40 mouse cellular contexts compared by ENCODE assay signal in genomic region chr13:22854760-22855159, GRCm38 (mm10). TPM values are rescaled to one million over a fixed set of nuclear protein-coding genes. Genes with fewer than 3 reads are reported as not detected.
"Had no signal": no experiment of that assay in that cellular context is flagged by ENCODE, and none has a peak within 500 bp of the region (broad histone marks: within the 10 kb centered on the region; RNA-seq: fewer than 3 reads in every experiment).

No protein-coding gene starts in this region.

- H3K4me2 ChIP-seq: embryonic facial prominence, embryonic 12.5 days; embryonic facial prominence, embryonic 13.5 days; embryonic facial prominence, embryonic 15.5 days; forebrain, embryonic 12.5 days; forebrain, embryonic 13.5 days; forebrain, embryonic 15.5 days; heart, embryonic 11.5 days had no signal

- H3K27ac ChIP-seq: embryonic facial prominence, embryonic 10.5 days; embryonic facial prominence, embryonic 12.5 days; embryonic facial prominence, embryonic 13.5 days; embryonic facial prominence, embryonic 15.5 days; forebrain, embryonic 10.5 days; forebrain, embryonic 12.5 days; forebrain, embryonic 13.5 days; forebrain, embryonic 15.5 days; gastrocnemius, adult 2 months; heart, adult 2 months; heart, embryonic 10.5 days had no signal

- H3K36me3 ChIP-seq: embryonic facial prominence, embryonic 10.5 days; embryonic facial prominence, embryonic 12.5 days; embryonic facial prominence, embryonic 13.5 days; embryonic facial prominence, embryonic 15.5 days; forebrain, embryonic 10.5 days; forebrain, embryonic 12.5 days; forebrain, embryonic 15.5 days; heart, embryonic 10.5 days had no signal

- H3K9me3 ChIP-seq: embryonic facial prominence, embryonic 10.5 days; embryonic facial prominence, embryonic 12.5 days; embryonic facial prominence, embryonic 13.5 days; embryonic facial prominence, embryonic 15.5 days; forebrain, embryonic 10.5 days; forebrain, embryonic 12.5 days; forebrain, embryonic 13.5 days; forebrain, embryonic 15.5 days; heart, embryonic 10.5 days had no signal

- ATAC-seq: forebrain, embryonic 13.5 days; forebrain, embryonic 14.5 days; forebrain, embryonic 15.5 days; forebrain, embryonic 16.5 days; forebrain, postnatal 0 days had no signal

- H3K4me3 ChIP-seq: embryonic facial prominence, embryonic 10.5 days; embryonic facial prominence, embryonic 12.5 days; embryonic facial prominence, embryonic 13.5 days; embryonic facial prominence, embryonic 15.5 days; erythroblast, embryonic 14.5 days; forebrain, embryonic 10.5 days; forebrain, embryonic 12.5 days; forebrain, embryonic 13.5 days; forebrain, embryonic 15.5 days; gastrocnemius, adult 2 months; heart, adult 2 months; heart, embryonic 10.5 days had no signal

- H3K9ac ChIP-seq: embryonic facial prominence, embryonic 12.5 days; embryonic facial prominence, embryonic 13.5 days; embryonic facial prominence, embryonic 15.5 days; forebrain, embryonic 12.5 days; forebrain, embryonic 13.5 days; forebrain, embryonic 15.5 days; forebrain, postnatal 0 days had no signal

- DNase-seq: cerebellum, adult 9-10 months; cerebellum, adult 9-11 months; cerebellum, postnatal 10 days; cerebellum, postnatal 14 days; cerebellum, postnatal 25 days; cerebellum, postnatal 36 days; embryo, embryonic 11 days; forebrain, postnatal 0 days; gastrocnemius, adult 2 months; gastrocnemius, postnatal 10 days; gastrocnemius, postnatal 14 days; gastrocnemius, postnatal 25 days; gastrocnemius, postnatal 36 days; heart, adult 11 months; heart, adult 2 months had no signal

- H3K27me3 ChIP-seq: embryonic facial prominence, embryonic 12.5 days; embryonic facial prominence, embryonic 13.5 days; embryonic facial prominence, embryonic 15.5 days; forebrain, embryonic 12.5 days; forebrain, embryonic 13.5 days; forebrain, embryonic 15.5 days had no signal

- H3K4me1 ChIP-seq: embryonic facial prominence, embryonic 10.5 days; embryonic facial prominence, embryonic 12.5 days; embryonic facial prominence, embryonic 13.5 days; embryonic facial prominence, embryonic 15.5 days; forebrain, embryonic 10.5 days; forebrain, embryonic 12.5 days; forebrain, embryonic 13.5 days; forebrain, embryonic 15.5 days; heart, embryonic 10.5 days had no signal

RNA-seq across cellular contexts. Expression of gene Vmn1r211, which starts 2.6 kb away (rescaled TPM):
- total RNA-seq: common myeloid progenitor, adult 5-6 weeks; forebrain, postnatal 0 days; gastrocnemius, adult 18-20 months; gastrocnemius, adult 2 months; gastrocnemius, adult 8-10 months; gastrocnemius, postnatal 10 days; gastrocnemius, postnatal 14 days; gastrocnemius, postnatal 25 days; gastrocnemius, postnatal 36 days; gastrocnemius, postnatal 4 days; granulocyte monocyte progenitor cell, adult 5-6 weeks; heart, adult 2 months; heart, adult 8-10 months had no signal
- polyA plus RNA-seq: cortical plate, adult 2 months; embryonic facial prominence, embryonic 10.5 days; embryonic facial prominence, embryonic 11.5 days; embryonic facial prominence, embryonic 12.5 days; embryonic facial prominence, embryonic 13.5 days; embryonic facial prominence, embryonic 14.5 days; embryonic facial prominence, embryonic 15.5 days; erythroblast, embryonic 14.5 days; forebrain, embryonic 10.5 days; forebrain, embryonic 11.5 days; forebrain, embryonic 12.5 days; forebrain, embryonic 13.5 days; forebrain, embryonic 14.5 days; forebrain, embryonic 15.5 days; forebrain, embryonic 16.5 days; forebrain, postnatal 0 days; frontal cortex, adult 2 months; gonadal fat pad, adult 2 months; heart, adult 2 months; heart, embryonic 10.5 days; heart, embryonic 11.5 days had no signal

RNA-seq across cellular contexts. Expression of gene Vmn1r210, which starts 23.6 kb away (rescaled TPM):
- total RNA-seq: common myeloid progenitor, adult 5-6 weeks; forebrain, postnatal 0 days; gastrocnemius, adult 18-20 months; gastrocnemius, adult 2 months; gastrocnemius, adult 8-10 months; gastrocnemius, postnatal 10 days; gastrocnemius, postnatal 14 days; gastrocnemius, postnatal 25 days; gastrocnemius, postnatal 36 days; gastrocnemius, postnatal 4 days; granulocyte monocyte progenitor cell, adult 5-6 weeks; heart, adult 2 months; heart, adult 8-10 months had no signal
- polyA plus RNA-seq: cortical plate, adult 2 months; embryonic facial prominence, embryonic 10.5 days; embryonic facial prominence, embryonic 11.5 days; embryonic facial prominence, embryonic 12.5 days; embryonic facial prominence, embryonic 13.5 days; embryonic facial prominence, embryonic 14.5 days; embryonic facial prominence, embryonic 15.5 days; erythroblast, embryonic 14.5 days; forebrain, embryonic 10.5 days; forebrain, embryonic 11.5 days; forebrain, embryonic 12.5 days; forebrain, embryonic 13.5 days; forebrain, embryonic 14.5 days; forebrain, embryonic 15.5 days; forebrain, embryonic 16.5 days; forebrain, postnatal 0 days; frontal cortex, adult 2 months; gonadal fat pad, adult 2 months; heart, adult 2 months; heart, embryonic 10.5 days; heart, embryonic 11.5 days had no signal

RNA-seq across cellular contexts. Expression of gene Vmn1r212, which starts 29.2 kb away (rescaled TPM):
- total RNA-seq: common myeloid progenitor, adult 5-6 weeks; forebrain, postnatal 0 days; gastrocnemius, adult 18-20 months; gastrocnemius, adult 2 months; gastrocnemius, adult 8-10 months; gastrocnemius, postnatal 10 days; gastrocnemius, postnatal 14 days; gastrocnemius, postnatal 25 days; gastrocnemius, postnatal 36 days; gastrocnemius, postnatal 4 days; granulocyte monocyte progenitor cell, adult 5-6 weeks; heart, adult 2 months; heart, adult 8-10 months had no signal
- polyA plus RNA-seq: cortical plate, adult 2 months; embryonic facial prominence, embryonic 10.5 days; embryonic facial prominence, embryonic 11.5 days; embryonic facial prominence, embryonic 12.5 days; embryonic facial prominence, embryonic 13.5 days; embryonic facial prominence, embryonic 14.5 days; embryonic facial prominence, embryonic 15.5 days; erythroblast, embryonic 14.5 days; forebrain, embryonic 10.5 days; forebrain, embryonic 11.5 days; forebrain, embryonic 12.5 days; forebrain, embryonic 13.5 days; forebrain, embryonic 14.5 days; forebrain, embryonic 15.5 days; forebrain, embryonic 16.5 days; forebrain, postnatal 0 days; frontal cortex, adult 2 months; gonadal fat pad, adult 2 months; heart, adult 2 months; heart, embryonic 10.5 days; heart, embryonic 11.5 days had no signal

RNA-seq across cellular contexts. Expression of gene Vmn1r209, which starts 45.3 kb away (rescaled TPM):
- total RNA-seq: common myeloid progenitor, adult 5-6 weeks; forebrain, postnatal 0 days; gastrocnemius, adult 18-20 months; gastrocnemius, adult 8-10 months; gastrocnemius, postnatal 10 days; gastrocnemius, postnatal 14 days; gastrocnemius, postnatal 25 days; gastrocnemius, postnatal 36 days; gastrocnemius, postnatal 4 days; granulocyte monocyte progenitor cell, adult 5-6 weeks; heart, adult 2 months; heart, adult 8-10 months had no signal
- polyA plus RNA-seq: cortical plate, adult 2 months; embryonic facial prominence, embryonic 10.5 days; embryonic facial prominence, embryonic 11.5 days; embryonic facial prominence, embryonic 12.5 days; embryonic facial prominence, embryonic 13.5 days; embryonic facial prominence, embryonic 14.5 days; embryonic facial prominence, embryonic 15.5 days; erythroblast, embryonic 14.5 days; forebrain, embryonic 10.5 days; forebrain, embryonic 11.5 days; forebrain, embryonic 12.5 days; forebrain, embryonic 13.5 days; forebrain, embryonic 14.5 days; forebrain, embryonic 15.5 days; forebrain, embryonic 16.5 days; forebrain, postnatal 0 days; gonadal fat pad, adult 2 months; heart, adult 2 months; heart, embryonic 10.5 days; heart, embryonic 11.5 days had no signal
